Mouse (Mus musculus) ES-Bruce4 (cell line): ENCODE data around the gene Actn4. TPM values are rescaled to one million over a fixed set of nuclear protein-coding genes. Genes with fewer than 3 reads are reported as not detected.

Source experiments
- H3K27ac ChIP-seq: 2 replicates; pipeline ENCODE4 v1.5.1; 2012; ENCODE audit warnings: low read length, inconsistent platforms; ENCODE audit not compliant: insufficient read depth
- H3K27me3 ChIP-seq: 2 replicates; pipeline ENCODE4 v1.6.1; 2012; ENCODE audit warnings: mild to moderate bottlenecking, low read length, inconsistent platforms; ENCODE audit not compliant: control insufficient read depth, poor library complexity, insufficient read depth, severe bottlenecking
- H3K36me3 ChIP-seq: 2 replicates; pipeline ENCODE4 v1.6.1; 2012; ENCODE audit warnings: inconsistent platforms, mild to moderate bottlenecking, low read length, moderate library complexity; ENCODE audit not compliant: control insufficient read depth, poor library complexity, insufficient read depth, severe bottlenecking
- H3K4me1 ChIP-seq: one replicate; pipeline ENCODE4 v1.8.1; 2011; ENCODE audit warnings: low read length; ENCODE audit not compliant: control insufficient read depth, insufficient read depth
- H3K4me3 ChIP-seq: 2 replicates; pipeline ENCODE4 v1.5.1; 2011; ENCODE audit warnings: low read depth, mild to moderate bottlenecking, low read length
- H3K9ac ChIP-seq: 2 replicates; pipeline ENCODE4 v1.6.1; 2012; ENCODE audit warnings: low read depth, mild to moderate bottlenecking, inconsistent platforms; ENCODE audit not compliant: poor library complexity, severe bottlenecking
- H3K9me3 ChIP-seq: replicated peaks from 2 replicates; pipeline ENCODE4 v1.6.1; 2012; ENCODE audit warnings: mild to moderate bottlenecking, low read length, inconsistent platforms; ENCODE audit not compliant: control insufficient read depth, poor library complexity, insufficient read depth, severe bottlenecking
- CTCF ChIP-seq: IDR thresholded peaks from one replicate; pipeline ENCODE4 v1.8.1; 2011; ENCODE audit warnings: low read depth, low read length
- EP300 ChIP-seq: IDR thresholded peaks from 2 replicates; pipeline ENCODE4 v1.6.1; 2011; ENCODE audit warnings: low read depth, low read length; ENCODE audit not compliant: insufficient read depth
- POLR2A ChIP-seq: IDR thresholded peaks from one replicate; pipeline ENCODE4 v1.8.1; 2011; ENCODE audit warnings: low read length; ENCODE audit not compliant: insufficient read depth
- polyA plus RNA-seq: library from polyadenylated mRNA; stranded (reverse); fragments of >200 nt; gene quantifications from 2 replicates; pipeline ENCODE4 v1.2.4, GENCODE M21; 2011; ENCODE audit warnings: low read depth; ENCODE audit not compliant: missing spikeins, insufficient read depth, insufficient read length

Gene Actn4
- polyA plus RNA-seq, 1 experiment, result 318 TPM

- TF ChIP-seq EP300, result no peak
- no peak for TF ChIP-seq POLR2A
- no peak for TF ChIP-seq CTCF
- Histone ChIP-seq H3K27ac (no peak overlapping the region), H3K36me3 (peaks cover 90% of the 10 kb centered on the region)
These were observed 50.5 kb downstream of the Actn4 start for GRCm38 (mm10) chr7:28911632-28912031.

GRCm38 (mm10) chr7:28907195-28907594 is 54.9 kb downstream of the Actn4 start:
- no peaks in the 10 kb centered on the region for H3K4me1 ChIP-seq
- H3K36me3 ChIP-seq, result peaks cover 86% of the 10 kb centered on the region
- TF ChIP-seq POLR2A, result no peak
- TF ChIP-seq EP300, result no peak
- no peak for TF ChIP-seq CTCF
- no peak overlapping the region for H3K27ac ChIP-seq
- H3K9me3 ChIP-seq, result no peaks in the 10 kb centered on the region
- H3K4me3 ChIP-seq, result no peak overlapping the region
- no peaks in the 10 kb centered on the region for H3K27me3 ChIP-seq
- no peak overlapping the region for H3K9ac ChIP-seq

More at GRCm38 (mm10) chr7:28911632-28912031, 50.5 kb downstream of the Actn4 start:
- Histone ChIP-seq H3K9me3 (no peaks in the 10 kb centered on the region), H3K4me1 (no peaks in the 10 kb centered on the region), H3K9ac (no peak overlapping the region), H3K27me3 (no peaks in the 10 kb centered on the region), H3K4me3 (no peak overlapping the region)

GRCm38 (mm10) chr7:28903778-28904177 is 58.4 kb downstream of the Actn4 start:
- Histone ChIP-seq H3K4me3 (no peak overlapping the region), H3K36me3 (peaks cover 85% of the 10 kb centered on the region), H3K27me3 (no peaks in the 10 kb centered on the region), H3K27ac (no peak overlapping the region), H3K9ac (no peak overlapping the region), H3K9me3 (no peaks in the 10 kb centered on the region), H3K4me1 (no peaks in the 10 kb centered on the region)
- TF ChIP-seq POLR2A, result no peak
- no peak for TF ChIP-seq CTCF
- no peak for TF ChIP-seq EP300

GRCm38 (mm10) chr7:28902809-28903208 is 59.3 kb downstream of the Actn4 start:
- no peaks in the 10 kb centered on the region for H3K27me3 ChIP-seq
- no peaks in the 10 kb centered on the region for H3K9me3 ChIP-seq
- H3K36me3 ChIP-seq, result peaks cover 85% of the 10 kb centered on the region
- H3K4me3 ChIP-seq, result no peak overlapping the region
- no peaks in the 10 kb centered on the region for H3K4me1 ChIP-seq
- H3K27ac ChIP-seq, result no peak overlapping the region
- TF ChIP-seq POLR2A (no peak), CTCF (no peak), EP300 (no peak)
- no peak overlapping the region for H3K9ac ChIP-seq

GRCm38 (mm10) chr7:28902180-28902579 is 60.0 kb downstream of the Actn4 start:
- peaks cover 84% of the 10 kb centered on the region for H3K36me3 ChIP-seq
- no peak overlapping the region for H3K27ac ChIP-seq
- H3K9ac ChIP-seq, result no peak overlapping the region
- no peaks in the 10 kb centered on the region for H3K4me1 ChIP-seq
- H3K9me3 ChIP-seq, result no peaks in the 10 kb centered on the region
- H3K4me3 ChIP-seq, result no peak overlapping the region
- H3K27me3 ChIP-seq, result no peaks in the 10 kb centered on the region
- no peak for TF ChIP-seq POLR2A
- no peak for TF ChIP-seq EP300
- TF ChIP-seq CTCF, result no peak

- peaks cover 84% of the 10 kb centered on the region for H3K36me3 ChIP-seq
- H3K27me3 ChIP-seq, result no peaks in the 10 kb centered on the region
- H3K27ac ChIP-seq, result no peak overlapping the region
- H3K4me1 ChIP-seq, result no peaks in the 10 kb centered on the region
- no peak overlapping the region for H3K9ac ChIP-seq
- H3K4me3 ChIP-seq, result no peak overlapping the region
- TF ChIP-seq CTCF (no peak), EP300 (no peak), POLR2A (no peak)
- H3K9me3 ChIP-seq, result no peaks in the 10 kb centered on the region
These were observed 60.6 kb downstream of the Actn4 start for GRCm38 (mm10) chr7:28901311-28902125.
